ENCODE assay signal across 8 mouse cellular contexts in genomic region chr13:54055448-54055861, GRCm38 (mm10). TPM values are rescaled to one million over a fixed set of nuclear protein-coding genes. Genes with fewer than 3 reads are reported as not detected.
DNase-seq lines count a peak whose midpoint lies in the region; ATAC-seq and TF ChIP-seq lines count a peak whose summit lies in the region.

Drd1 (minus strand) TSS chr13:54055705.

- ATAC-seq in Patski, result peak; percentile 91
- peak; percentile 84 for ATAC-seq in hindbrain, postnatal 0 days
- peak; percentile 97 for ATAC-seq in megakaryocyte progenitor cell, adult 5-6 weeks (replicated peaks; ENCODE audit: poor library complexity)

- TF ChIP-seq CTCF in Patski (IDR thresholded peaks at IDR 0.05), result peak; percentile 98
- TF ChIP-seq CTCF in hindbrain, postnatal 0 days (IDR thresholded peaks at IDR 0.05; ENCODE audit: low read depth), result peak; percentile 91

- H3K4me3 ChIP-seq in hindbrain, postnatal 0 days (ENCODE audit: low read length), result peak within 1 kb of the TSS; percentile 46

- WGBS in hindbrain, postnatal 0 days, result under 1% methylated on average over 31 of the region's 31 CpGs

- peak within 1 kb of the TSS; percentile 99 for H3K4me2 ChIP-seq in hindbrain, postnatal 0 days (ENCODE audit: low read depth, low read length)

- in situ Hi-C loops in Patski (cut with MboI; ENCODE audit: low pct_unique_long_range_greater_than_20kb), result loop anchor here (5.0 kb wide), 1 partner anchor 273 kb away; no protein-coding TSS in a partner anchor

- CTCF ChIA-PET in Patski (lab: Charles Lee), result interaction anchor here (0.8 kb wide), 1 partner anchor 10 kb away, joined by 4 read pairs; no protein-coding TSS in a partner anchor

- POLR2A ChIA-PET in Patski (lab: Charles Lee), result interaction anchor here (0.7 kb wide), 1 partner anchor 19 kb away, joined by 3 read pairs; no protein-coding TSS in a partner anchor

- peaks cover 83% of the 10 kb centered on the region for H3K27me3 ChIP-seq in Patski
- H3K27me3 ChIP-seq in hindbrain, postnatal 0 days (ENCODE audit: insufficient read depth, low read length), result peaks cover 4% of the 10 kb centered on the region; the same call in 1 of the 2 replicates

- no peak for DNase-seq in Patski (ENCODE audit: low read depth, low spot score)
- peak; percentile 90 to 91 for DNase-seq in cerebellum, postnatal 14 days
- peak; percentile 87 to 89 for DNase-seq in frontal cortex, postnatal 36 days (ENCODE audit: low spot score in 2 of 2)
- DNase-seq in hindbrain, postnatal 0 days (ENCODE audit: low spot score), result peak; percentile 84
- peak; percentile 72 to 81 for DNase-seq in left cerebral cortex, postnatal 10 days (ENCODE audit: extremely low spot score in 1 of 2, low spot score in 2 of 2)
- DNase-seq in right cerebral cortex, postnatal 14 days, result peak; percentile 78
- no peak for DNase-seq in c-Kit-positive CD71-positive TER-119-positive erythroid progenitor cells, embryonic 14.5 days (ENCODE audit: low spot score)

- no peaks in the 10 kb centered on the region for H3K36me3 ChIP-seq in hindbrain, postnatal 0 days (ENCODE audit: insufficient read depth, low read length)

- intact Hi-C loops in left cerebral cortex, postnatal 10 days (cut with DNase I), result loop anchor here (10.0 kb wide), 1 partner anchor 131 kb away; no protein-coding TSS in a partner anchor

- no peaks in the 10 kb centered on the region for H3K9me3 ChIP-seq in hindbrain, postnatal 0 days (ENCODE audit: low read length)

- H3K4me1 ChIP-seq in hindbrain, postnatal 0 days (ENCODE audit: insufficient read depth, low read length), result peaks cover 5% of the 10 kb centered on the region; the same call in 1 of the 2 replicates

- H3K27ac ChIP-seq in hindbrain, postnatal 0 days, result no peak within 1 kb of the TSS

- peak within 1 kb of the TSS; percentile 41 for H3K9ac ChIP-seq in hindbrain, postnatal 0 days (replicated peaks; ENCODE audit: low read length)

RNA-seq across cellular contexts. Expression of gene Drd1, which starts in this region (rescaled TPM):
- polyA plus RNA-seq in Patski (2021), result 0.44 TPM
- total RNA-seq in hindbrain, postnatal 0 days (2014; rRNA removed), result 1.2 and 2.1 TPM in 2 replicates
- polyA plus RNA-seq in hindbrain, postnatal 0 days (2015; fragmentation: Nextera tagmentation; extraction: Ambion mirVana), result 1.2 TPM in 2 replicates
- total RNA-seq in left cerebral cortex, postnatal 10 days (2021), result 10 to 100 TPM; 22.3 to 37.3 TPM
- not detected in 2 replicates for total RNA-seq in megakaryocyte progenitor cell, adult 5-6 weeks (2015)
- total RNA-seq in megakaryocyte progenitor cell, adult 5-6 weeks (2017), result not detected in 2 replicates

Comparison
In these comparisons a context has a peak if more than half of its experiments do, and no peak if none do; other contexts are left out.
1. Peak in ATAC-seq in Patski; RNA of the gene not detected or under 1 TPM.
2. Peak in ATAC-seq in megakaryocyte progenitor cell, adult 5-6 weeks; RNA of the gene not detected or under 1 TPM.
3. DNase-seq: peak in cerebellum, postnatal 14 days (2 of 2), frontal cortex, postnatal 36 days (2 of 2), hindbrain, postnatal 0 days (single experiment), left cerebral cortex, postnatal 10 days (2 of 2) and right cerebral cortex, postnatal 14 days (single experiment); none in Patski (single experiment) and c-Kit-positive CD71-positive TER-119-positive erythroid progenitor cells, embryonic 14.5 days (single experiment).
4. Peak in every context shown above with its lines, with median percentiles within 50 percentile points of each other: ATAC-seq.